Mouse (Mus musculus): Measurements from ENCODE around the gene Srebf1. TPM values are rescaled to one million over a fixed set of nuclear protein-coding genes. Genes with fewer than 3 reads are reported as not detected.

The Srebf1 gene
- total and polyA plus RNA-seq, 3 experiments: 69.8 to 126 (median 120) TPM

GRCm38 (mm10) chr11:60199702-60200184 is 22.6 kb downstream of the Srebf1 start (continued):
- TF ChIP-seq MEF2A (IDR thresholded peaks at IDR 0.05; ENCODE audit: borderline replicate concordance, low read depth, low read length): peak; percentile 19; the same call in 1 of the 2 replicates
- no peak for TF ChIP-seq KAT2A (IDR thresholded peaks at IDR 0.05; ENCODE audit: insufficient replicate concordance, low read length)
- TF ChIP-seq MXI1 (IDR thresholded peaks at IDR 0.05; ENCODE audit: low read depth, low read length): no peak
- no peak for TF ChIP-seq GABPA (IDR thresholded peaks at IDR 0.05; ENCODE audit: insufficient replicate concordance, low read depth, low read length)
- TF ChIP-seq TBP (conservative IDR thresholded peaks at IDR 0.05; ENCODE audit: low read depth, low read length): no peak
- TF ChIP-seq NELFE (IDR thresholded peaks at IDR 0.05; ENCODE audit: low read depth, low read length): no peak
- TF ChIP-seq SMC3 (IDR thresholded peaks at IDR 0.05; ENCODE audit: low read depth, low read length): peak; percentile 89
- no peak for TF ChIP-seq BHLHE40 (IDR thresholded peaks at IDR 0.05; ENCODE audit: low read depth, low read length)
- TF ChIP-seq ETS1 (conservative IDR thresholded peaks at IDR 0.05; ENCODE audit: low read depth, low read length): no peak
- peak; percentile 33; the same call in 1 of the 2 replicates for TF ChIP-seq NRF1 (IDR thresholded peaks at IDR 0.05; ENCODE audit: low read depth, low read length)
- TF ChIP-seq MAFK (IDR thresholded peaks at IDR 0.05; ENCODE audit: insufficient replicate concordance, low read length): no peak
- TF ChIP-seq SIN3A (IDR thresholded peaks at IDR 0.05; ENCODE audit: low read length): no peak
- no peak for TF ChIP-seq ZNF384 (IDR thresholded peaks at IDR 0.05; ENCODE audit: low read depth, low read length)
- TF ChIP-seq TCF12 (IDR thresholded peaks at IDR 0.05; ENCODE audit: low read depth, low read length): no peak
- TF ChIP-seq ZKSCAN1 (IDR thresholded peaks at IDR 0.05; ENCODE audit: borderline replicate concordance, low read depth, low read length): no peak
- TF ChIP-seq MYC (IDR thresholded peaks at IDR 0.05; ENCODE audit: low read depth, low read length): no peak
- no peak for TF ChIP-seq CHD2 (IDR thresholded peaks at IDR 0.05; ENCODE audit: low read length)
- TF ChIP-seq PAX5 (IDR thresholded peaks at IDR 0.05; ENCODE audit: low read length): no peak
- TF ChIP-seq IRF4 (IDR thresholded peaks at IDR 0.05; ENCODE audit: low read depth, low read length): peak; percentile 21; the same call in 1 of the 2 replicates
- no peak for TF ChIP-seq EP300 (IDR thresholded peaks at IDR 0.05; ENCODE audit: low read length)

- Histone ChIP-seq H3K4me1 (ENCODE audit: control insufficient read depth in 1 of 2, insufficient read depth in 2 of 2) (peaks cover under 1 to 13% of the 10 kb centered on the region in 2 experiments), H3K4me3 (replicated peaks in 1 of 3; ENCODE audit: low read depth in 2 of 3, low read length in 2 of 3, poor library complexity in 1 of 3) (no peak overlapping the region), H3K79me2 (replicated peaks; ENCODE audit: control insufficient read depth, extremely low read depth, insufficient read depth, poor library complexity, severe bottlenecking) (no peaks in the 10 kb centered on the region), H3K27me3 (replicated peaks) (no peaks in the 10 kb centered on the region), H3K9me3 (replicated peaks; ENCODE audit: low read length) (peaks cover 9% of the 10 kb centered on the region), H3K27ac (ENCODE audit: insufficient read depth, low read depth) (no peak overlapping the region), H3K9ac (ENCODE audit: insufficient read depth, low read depth) (no peak overlapping the region), H3K36me3 (replicated peaks in 1 of 2; ENCODE audit: control insufficient read depth in 1 of 2, insufficient read depth in 1 of 2, low read length in 1 of 2) (peaks cover 61 to 97% of the 10 kb centered on the region in 2 experiments), H3K4me2 (ENCODE audit: insufficient read depth, low read depth, poor library complexity, severe bottlenecking) (no peak overlapping the region)
- dilution Hi-C loops (cut with MboI; ENCODE audit: extremely low pct_ligation_motif_present, extremely low pct_unique_long_range_greater_than_20kb, low sequenced_read_pairs): no loop called here
- DNase-seq (ENCODE audit: extremely low read depth): no peak
- in situ Hi-C loops (cut with MboI; ENCODE audit: low pct_ligation_motif_present, low pct_unique_long_range_greater_than_20kb, low sequenced_read_pairs): loop anchor here (5.0 kb wide), 2 partner anchors 104 to 219 kb away; partner anchors contain the start of genes Atpaf2 and Gid4
- TF ChIP-seq NRF1 (IDR thresholded peaks at IDR 0.05; ENCODE audit: low read depth, low read length) (no peak), GABPA (IDR thresholded peaks at IDR 0.05; ENCODE audit: insufficient replicate concordance, low read depth, low read length) (no peak), ETS1 (conservative IDR thresholded peaks at IDR 0.05; ENCODE audit: low read depth, low read length) (no peak), ZKSCAN1 (IDR thresholded peaks at IDR 0.05; ENCODE audit: borderline replicate concordance, low read depth, low read length) (no peak), ZMIZ1 (IDR thresholded peaks at IDR 0.05; ENCODE audit: low read depth, low read length) (no peak), RCOR1 (conservative IDR thresholded peaks at IDR 0.05; ENCODE audit: low read depth, low read length) (no peak), ZNF384 (IDR thresholded peaks at IDR 0.05; ENCODE audit: low read depth, low read length) (no peak), CTCF (conservative IDR thresholded peaks at IDR 0.05 in 1 of 2, IDR thresholded peaks at IDR 0.05 in 1 of 2; ENCODE audit: low read depth in 2 of 2, low read length in 2 of 2) (no peak), ZC3H11A (IDR thresholded peaks at IDR 0.05; ENCODE audit: low read depth, low read length) (no peak), MAFK (IDR thresholded peaks at IDR 0.05; ENCODE audit: insufficient replicate concordance, low read length) (no peak), NELFE (IDR thresholded peaks at IDR 0.05; ENCODE audit: low read depth, low read length) (no peak), SMC3 (IDR thresholded peaks at IDR 0.05; ENCODE audit: low read depth, low read length) (no peak), MEF2A (IDR thresholded peaks at IDR 0.05; ENCODE audit: borderline replicate concordance, low read depth, low read length) (no peak), KAT2A (IDR thresholded peaks at IDR 0.05; ENCODE audit: insufficient replicate concordance, low read length) (no peak), CHD1 (IDR thresholded peaks at IDR 0.05; ENCODE audit: low read depth, low read length) (no peak), TBP (conservative IDR thresholded peaks at IDR 0.05; ENCODE audit: low read depth, low read length) (no peak), MXI1 (IDR thresholded peaks at IDR 0.05; ENCODE audit: low read depth, low read length) (no peak)
Measured at GRCm38 (mm10) chr11:60198651-60199050, 23.7 kb downstream of the Srebf1 start.

All from CH12.LX (cell line).